Mouse (Mus musculus) monocyte, adult 2 months (primary cell): ENCODE measurements around the gene AC109138.7.

Source experiments
- DNase-seq, 2 experiments: peaks; one replicate each; pipeline ENCODE4 v3.0.0; 2022; ENCODE audit warnings: low spot score in 2 of 2, low read depth in 1 of 2

Gene AC109138.7

DNA sequence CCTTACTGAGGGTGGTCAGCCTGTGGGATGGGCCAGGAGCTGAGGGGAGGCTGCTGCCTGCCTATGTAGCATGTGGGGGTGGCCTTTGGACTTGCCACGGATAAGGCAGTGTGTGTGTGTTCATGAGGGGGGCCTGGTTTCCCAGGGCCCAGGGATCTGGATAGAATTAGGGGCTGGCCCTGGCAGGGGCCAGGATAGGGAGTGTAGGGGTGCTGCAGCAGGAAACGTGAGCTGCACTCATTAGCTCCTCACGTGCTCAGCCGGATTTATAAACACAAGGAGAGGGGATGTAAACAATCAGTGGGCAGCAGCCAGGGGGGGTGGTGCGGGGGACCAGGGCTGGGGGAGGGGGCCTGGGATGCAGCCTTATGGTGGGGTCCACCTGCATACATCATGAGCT is 3.0 kb downstream of the AC109138.7 start:
- no peak for DNase-seq

DNA sequence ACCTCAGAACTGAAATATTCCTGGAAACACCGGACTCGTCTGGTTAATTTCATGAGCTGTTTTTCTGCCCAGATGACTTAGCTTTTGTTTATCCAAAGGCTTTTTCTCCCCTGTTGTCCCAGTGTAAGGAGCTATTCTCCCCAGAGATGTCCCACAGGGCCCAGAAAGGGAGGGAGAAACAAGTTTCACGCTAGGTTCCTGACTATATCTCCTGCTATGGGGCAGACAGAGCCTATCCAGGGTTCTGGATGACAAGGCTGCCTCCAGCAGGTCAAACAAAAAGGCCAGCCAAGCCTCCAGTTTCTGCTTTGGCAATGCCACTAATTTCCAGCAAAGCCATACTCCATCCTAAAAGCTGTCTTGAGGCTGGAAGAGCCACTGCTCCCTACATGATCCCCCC is 3.7 kb downstream of the AC109138.7 start:
- DNase-seq = no peak

- no peak for DNase-seq
Observed at GRCm38 (mm10) chr19:4218293-4218692, 4.1 kb downstream of the AC109138.7 start.

DNA sequence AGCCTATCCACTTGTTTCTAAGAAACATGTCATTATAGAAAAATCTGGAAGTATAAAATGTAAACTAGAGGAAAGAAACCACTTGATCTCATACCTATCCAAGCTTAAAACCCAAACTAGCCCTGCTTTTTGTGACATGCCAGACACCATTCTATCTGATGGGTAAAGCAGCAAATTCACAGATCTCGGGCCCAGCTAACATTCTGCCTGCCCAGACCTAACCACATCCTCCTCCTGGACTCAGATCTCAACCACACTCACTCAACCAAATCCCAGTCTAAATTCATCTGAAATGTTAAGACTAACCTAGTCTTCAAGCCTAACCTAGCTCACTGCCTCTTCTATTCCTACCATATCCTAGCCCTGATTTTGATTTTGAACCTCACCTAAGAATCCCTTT is 4.6 kb downstream of the AC109138.7 start:
- DNase-seq = no peak

- DNase-seq = no peak
Observed at GRCm38 (mm10) chr19:4219943-4220342, 5.8 kb downstream of the AC109138.7 start.

DNA sequence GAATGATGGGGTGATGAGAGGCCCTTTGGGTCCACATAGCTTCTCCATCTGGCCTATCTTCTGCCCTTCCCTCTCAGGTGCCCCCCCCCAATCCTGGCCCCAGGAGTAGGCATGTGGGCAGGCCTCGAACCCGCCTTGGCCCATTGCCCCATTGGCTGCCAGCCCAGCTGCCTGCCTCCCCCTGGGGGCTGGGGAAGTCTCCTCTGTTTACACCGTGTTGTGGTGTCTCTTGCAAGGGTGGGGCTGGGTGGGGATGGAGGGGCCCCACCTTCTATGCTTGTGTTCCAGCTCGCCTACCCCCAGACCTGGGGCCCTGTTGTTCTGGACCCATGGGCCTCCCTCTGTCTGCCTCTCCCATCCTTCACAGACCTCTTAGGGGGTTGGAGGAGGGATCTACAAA is 6.3 kb downstream of the AC109138.7 start:
- no peak for DNase-seq

- DNase-seq = no peak
Observed at GRCm38 (mm10) chr19:4220957-4221743, 7.0 kb downstream of the AC109138.7 start.

DNA sequence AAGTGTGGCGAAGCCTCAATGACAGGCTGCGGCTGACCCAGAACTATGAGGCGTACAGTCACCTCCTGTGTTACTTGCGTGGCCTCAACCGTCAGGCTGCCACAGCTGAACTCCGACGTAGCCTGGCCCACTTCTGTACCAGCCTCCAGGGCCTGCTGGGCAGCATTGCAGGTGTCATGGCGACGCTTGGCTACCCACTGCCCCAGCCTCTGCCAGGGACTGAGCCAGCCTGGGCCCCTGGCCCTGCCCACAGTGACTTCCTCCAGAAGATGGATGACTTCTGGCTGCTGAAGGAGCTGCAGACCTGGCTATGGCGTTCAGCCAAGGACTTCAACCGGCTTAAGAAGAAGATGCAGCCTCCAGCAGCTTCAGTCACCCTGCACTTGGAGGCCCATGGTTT is 8.0 kb downstream of the AC109138.7 start:
- DNase-seq = no peak

- DNase-seq = no peak
Observed at GRCm38 (mm10) chr19:4226779-4227178, 12.6 kb downstream of the AC109138.7 start.

DNA sequence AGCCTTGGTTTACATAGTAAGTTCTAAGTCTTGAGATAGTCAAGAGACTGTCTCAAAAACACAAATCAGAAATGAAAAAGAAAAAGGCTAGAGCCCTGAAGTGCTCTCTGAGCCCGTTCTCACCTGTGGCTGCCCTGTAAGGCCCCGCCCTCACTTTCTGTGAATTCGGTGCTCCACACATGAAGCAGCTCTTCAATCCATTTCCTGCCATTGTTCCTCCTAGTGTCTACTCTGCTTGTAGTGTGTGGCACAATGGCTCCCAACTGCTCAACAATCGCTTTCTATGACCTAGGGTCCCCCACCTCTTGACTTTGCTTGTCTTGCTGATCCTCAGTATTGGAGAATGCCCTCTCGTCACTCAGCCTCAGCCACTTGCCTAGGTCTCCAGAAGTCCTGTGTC is 13.3 kb downstream of the AC109138.7 start:
- DNase-seq = no peak

DNA sequence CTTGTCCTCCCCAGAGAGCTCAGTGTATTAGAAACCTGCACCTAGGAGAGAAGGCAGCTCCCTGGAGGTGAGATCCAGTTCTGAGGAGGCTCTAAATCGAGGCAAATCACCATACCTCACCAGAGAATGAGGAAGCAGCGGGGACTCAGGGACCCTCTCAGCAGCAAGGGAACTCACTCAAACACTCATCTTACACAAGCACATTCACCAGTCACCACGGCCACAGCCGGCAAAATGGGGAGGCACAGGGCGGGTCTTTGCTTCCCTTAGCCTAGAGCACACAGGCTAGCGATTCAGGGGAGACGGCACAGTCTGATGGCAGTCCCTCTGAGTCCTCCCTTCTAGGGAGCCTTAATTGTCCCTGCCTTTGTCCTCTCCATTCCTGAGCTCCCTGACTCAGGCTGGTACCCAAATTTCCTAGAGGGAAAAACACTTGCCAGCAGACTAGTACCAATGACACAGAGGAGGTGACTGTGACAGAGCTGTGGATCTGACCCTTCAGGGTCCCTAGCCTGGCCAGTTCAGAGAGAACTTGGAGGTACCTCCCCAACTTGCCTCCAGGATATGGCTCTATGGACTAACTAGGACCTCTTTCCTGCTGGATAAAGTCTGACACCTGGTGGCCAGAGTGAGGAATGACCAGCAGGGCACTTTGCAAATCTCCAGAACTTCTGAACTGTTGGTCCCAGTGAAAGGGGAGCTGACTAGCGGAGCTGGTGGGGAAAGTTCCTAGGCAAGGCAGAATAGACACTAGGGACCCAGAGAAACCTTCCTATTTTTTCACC is 13.9 kb downstream of the AC109138.7 start:
- DNase-seq = peak; percentile 35 to 58

DNA sequence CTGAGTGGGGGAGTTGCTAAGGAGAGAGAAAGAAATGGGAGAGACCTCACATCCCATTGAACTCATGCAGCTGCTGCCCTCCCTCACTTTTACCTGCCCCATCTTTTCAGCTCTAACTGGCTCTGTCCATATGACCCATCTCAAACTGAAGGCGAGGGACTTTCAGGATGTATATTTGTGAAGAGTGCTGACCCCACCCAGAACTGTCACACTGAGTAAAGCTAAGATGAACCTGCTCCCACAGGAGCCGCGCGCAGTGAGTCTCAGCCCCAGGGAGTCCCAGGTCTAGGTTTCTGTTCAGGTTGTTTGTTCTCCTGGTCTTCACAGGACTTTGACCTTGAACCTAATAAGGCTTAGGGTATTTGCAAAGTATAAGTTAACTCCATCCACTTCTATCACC is 14.7 kb downstream of the AC109138.7 start:
- DNase-seq = no peak

DNA sequence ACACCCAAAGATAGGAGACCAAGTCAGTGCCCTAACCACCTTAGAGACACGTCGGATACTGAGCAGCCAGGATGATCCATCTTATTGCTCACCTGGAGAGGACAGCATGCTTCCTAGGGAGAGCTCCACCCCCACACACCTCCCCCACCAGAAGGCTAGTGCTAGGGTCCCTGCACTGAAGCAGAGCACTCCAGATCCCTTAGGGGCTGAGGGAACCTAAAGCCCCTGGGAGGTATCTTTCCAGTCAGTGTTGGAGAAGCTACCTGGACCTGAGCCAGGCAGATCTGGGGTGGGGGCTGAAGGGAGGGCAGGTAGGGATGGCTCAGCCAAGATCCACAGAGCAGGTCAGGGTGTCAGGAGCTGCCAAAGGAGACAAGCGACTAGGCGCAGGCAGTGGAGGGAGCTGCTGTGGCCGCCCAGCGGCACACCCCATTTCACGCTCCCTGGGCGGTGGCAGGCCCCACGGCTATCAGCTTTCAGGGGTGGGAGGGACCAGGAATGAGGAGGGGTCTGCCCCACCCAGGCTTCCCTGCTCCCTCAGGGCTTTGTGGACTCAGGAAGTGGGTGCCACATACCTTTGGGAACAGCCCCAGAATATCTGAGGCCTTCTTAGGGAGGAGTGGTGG is 15.4 kb downstream of the AC109138.7 start:
- no peak for DNase-seq

DNA sequence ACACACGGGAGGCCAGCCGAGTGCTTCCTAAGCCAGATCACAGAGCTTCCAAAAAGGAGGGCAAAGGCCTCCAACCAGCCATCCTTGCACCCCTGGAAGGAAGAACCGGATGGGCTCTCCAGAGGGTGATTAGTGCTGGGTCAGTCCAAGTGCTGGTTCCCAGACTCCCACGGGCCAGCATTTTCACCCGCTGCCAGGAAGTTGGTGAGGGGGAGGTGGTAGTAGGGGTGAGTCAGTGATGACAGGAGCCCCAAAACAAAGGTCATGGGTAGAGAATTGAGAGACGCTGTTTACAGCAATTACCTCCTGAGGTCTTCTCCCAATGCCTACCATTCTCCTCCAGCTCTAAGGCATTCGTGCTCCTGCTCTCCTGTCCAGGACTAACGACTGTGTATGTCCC is 16.3 kb downstream of the AC109138.7 start:
- DNase-seq = no peak

DNA sequence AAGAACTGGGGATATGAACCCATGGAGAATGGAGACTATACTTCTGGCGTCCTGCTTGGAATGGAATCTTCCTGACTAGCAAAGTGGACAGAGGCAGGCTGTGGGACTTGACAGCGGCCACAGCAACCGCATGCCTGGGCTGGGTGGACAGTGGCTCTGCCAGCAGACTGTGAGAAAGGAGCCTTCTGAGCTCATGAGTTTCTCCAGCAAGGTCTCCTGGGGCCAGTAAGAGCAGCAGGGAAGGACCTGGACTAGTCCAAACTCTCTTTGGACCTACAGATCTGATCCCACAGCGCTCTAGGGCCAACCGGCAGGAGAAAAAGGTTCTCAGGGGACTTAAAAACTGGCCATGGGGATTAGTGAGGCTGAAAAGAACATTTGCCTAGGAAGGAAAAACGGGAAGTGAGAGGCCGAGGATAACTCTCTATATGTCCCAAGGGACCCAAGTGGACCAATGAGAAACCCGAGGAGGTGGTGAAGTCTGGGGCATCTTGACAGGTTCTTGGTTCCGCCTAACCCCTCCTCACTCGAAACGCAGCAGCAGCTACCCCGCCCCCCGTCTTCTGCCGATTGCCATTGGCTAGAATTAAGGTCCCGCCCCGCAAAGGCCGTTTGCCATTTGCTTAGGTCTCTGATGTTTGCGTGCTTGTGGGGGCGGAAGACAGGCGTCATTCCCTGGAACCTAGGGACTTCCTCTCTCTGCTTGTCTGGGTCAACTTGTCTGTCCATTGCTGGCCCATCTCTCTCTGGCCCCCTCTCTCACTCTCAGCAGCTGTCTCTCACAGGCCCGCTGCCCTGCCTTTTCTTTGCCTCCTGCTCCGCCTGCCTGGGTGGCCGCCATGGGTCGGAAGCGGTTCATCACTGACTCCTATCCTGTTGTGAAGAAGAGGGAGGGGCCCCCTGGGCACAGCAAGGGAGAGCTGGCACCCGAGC is 17.4 kb downstream of the AC109138.7 start, which contains the start of gene Pold4:
Gene Pold4 (plus strand): TSS at position 647 of the 933 bp plus-strand sequence.
- peak; percentile 96 for DNase-seq

- DNase-seq = peak in 1 of 2 experiments; percentile 50
Observed at GRCm38 (mm10) chr19:4232186-4232572, 18.0 kb downstream of the AC109138.7 start.

- DNase-seq = no peak
Observed at GRCm38 (mm10) chr19:4232651-4233050, 18.5 kb downstream of the AC109138.7 start.

GRCm38 (mm10) chr19:4234548-4234947 is 20.4 kb downstream of the AC109138.7 start:
- DNase-seq = no peak

- no peak for DNase-seq
Observed at GRCm38 (mm10) chr19:4240247-4240668, 26.1 kb downstream of the AC109138.7 start.

GRCm38 (mm10) chr19:4242416-4242815 is 28.3 kb downstream of the AC109138.7 start:
- no peak for DNase-seq

- no peak for DNase-seq
Observed at GRCm38 (mm10) chr19:4244775-4245174, 30.6 kb downstream of the AC109138.7 start.
